Mouse (Mus musculus): ENCODE results near the gene Olfr1222. TPM values are rescaled to one million over a fixed set of nuclear protein-coding genes. Genes with fewer than 3 reads are reported as not detected.
"Not testable (repeated sequence)": the region's sequence is repeated elsewhere in the genome, so short reads cannot be mapped to it uniquely, and the experiment has no call there.

The Olfr1222 gene
- not detected in 2 replicates for total RNA-seq (2012; rRNA removed)
- not detected in 2 replicates for total RNA-seq (2014; rRNA removed)
- polyA plus RNA-seq (2012; ENCODE audit: insufficient read length, low read depth): not detected in 2 replicates

- no peaks in the 10 kb centered on the region for H3K27me3 ChIP-seq (replicated peaks)
- H3K27ac ChIP-seq (ENCODE audit: insufficient read depth, low read depth): no peak within 1 kb of the TSS
- no peak within 1 kb of the TSS for H3K4me2 ChIP-seq (ENCODE audit: insufficient read depth, low read depth, poor library complexity, severe bottlenecking)
- in situ Hi-C loops (cut with MboI; ENCODE audit: low pct_ligation_motif_present, low pct_unique_long_range_greater_than_20kb, low sequenced_read_pairs) (no loop called here), dilution Hi-C loops (cut with MboI; ENCODE audit: extremely low pct_ligation_motif_present, extremely low pct_unique_long_range_greater_than_20kb, low sequenced_read_pairs) (no loop called here)
- no peaks in the 10 kb centered on the region for H3K36me3 ChIP-seq (replicated peaks in 1 of 2; ENCODE audit: control insufficient read depth in 1 of 2, insufficient read depth in 1 of 2, low read length in 1 of 2)
- no peaks in the 10 kb centered on the region for H3K4me1 ChIP-seq (ENCODE audit: control insufficient read depth in 1 of 2, insufficient read depth in 2 of 2)
- no peak for DNase-seq (ENCODE audit: extremely low read depth)
- TF ChIP-seq EP300 (IDR thresholded peaks at IDR 0.05; ENCODE audit: low read length) (no peak), ZC3H11A (IDR thresholded peaks at IDR 0.05; ENCODE audit: low read depth, low read length) (no peak), MAFK (IDR thresholded peaks at IDR 0.05; ENCODE audit: insufficient replicate concordance, low read length) (no peak), CTCF (conservative IDR thresholded peaks at IDR 0.05 in 1 of 2, IDR thresholded peaks at IDR 0.05 in 1 of 2; ENCODE audit: low read depth in 2 of 2, low read length in 2 of 2) (no peak), MYC (IDR thresholded peaks at IDR 0.05; ENCODE audit: low read depth, low read length) (no peak), USF1 (IDR thresholded peaks at IDR 0.05; ENCODE audit: low read depth, low read length) (no peak), PAX5 (IDR thresholded peaks at IDR 0.05; ENCODE audit: low read length) (no peak), IRF4 (IDR thresholded peaks at IDR 0.05; ENCODE audit: low read depth, low read length) (no peak), RCOR1 (conservative IDR thresholded peaks at IDR 0.05; ENCODE audit: low read depth, low read length) (no peak), SMC3 (IDR thresholded peaks at IDR 0.05; ENCODE audit: low read depth, low read length) (no peak), ETS1 (conservative IDR thresholded peaks at IDR 0.05; ENCODE audit: low read depth, low read length) (no peak)
- H3K4me3 ChIP-seq (replicated peaks in 1 of 3; ENCODE audit: low read depth in 2 of 3, low read length in 2 of 3, poor library complexity in 1 of 3): no peak within 1 kb of the TSS
- H3K79me2 ChIP-seq (replicated peaks; ENCODE audit: control insufficient read depth, extremely low read depth, insufficient read depth, poor library complexity, severe bottlenecking): no peaks in the 10 kb centered on the region
- no peak within 1 kb of the TSS for H3K9ac ChIP-seq (ENCODE audit: insufficient read depth, low read depth)
- peaks cover 10% of the 10 kb centered on the region for H3K9me3 ChIP-seq (replicated peaks; ENCODE audit: low read length)
These were observed at the start of gene Olfr1222 for GRCm38 (mm10) chr2:89132954-89133353. Gene Olfr1222, minus strand, starts transcription at chr2:89133054.

DNA sequence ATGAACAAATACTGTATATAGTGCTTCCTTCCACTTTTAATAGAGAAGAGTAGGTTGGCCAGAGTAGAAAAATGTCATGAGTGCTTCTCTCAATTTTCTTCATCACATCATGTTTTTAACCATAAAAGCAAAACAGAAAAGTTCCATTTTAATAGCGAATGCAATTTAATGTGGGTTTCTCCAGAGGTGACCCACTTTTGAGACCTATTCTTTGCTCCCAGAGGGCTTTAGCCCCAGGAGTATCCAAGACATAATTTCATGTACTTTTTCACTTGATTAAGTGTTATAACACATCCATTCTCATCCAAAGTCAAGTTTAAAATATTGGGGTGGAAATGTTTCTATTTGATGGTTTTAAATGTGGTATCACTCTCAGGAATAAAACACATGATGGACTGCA, 41.7 kb upstream of the Olfr1222 start, which contains the start of gene Olfr1225:
Gene Olfr1225 (minus strand): TSS at position 101 of the 400 bp plus-strand sequence.
- in situ Hi-C loops (cut with MboI; ENCODE audit: low pct_ligation_motif_present, low pct_unique_long_range_greater_than_20kb, low sequenced_read_pairs): no loop called here
- no peaks in the 10 kb centered on the region for H3K79me2 ChIP-seq (replicated peaks; ENCODE audit: control insufficient read depth, extremely low read depth, insufficient read depth, poor library complexity, severe bottlenecking)
- H3K9ac ChIP-seq (ENCODE audit: insufficient read depth, low read depth): no peak within 1 kb of the TSS
- H3K4me3 ChIP-seq (replicated peaks in 1 of 3; ENCODE audit: low read depth in 2 of 3, low read length in 2 of 3, poor library complexity in 1 of 3): no peak within 1 kb of the TSS
- dilution Hi-C loops (cut with MboI; ENCODE audit: extremely low pct_ligation_motif_present, extremely low pct_unique_long_range_greater_than_20kb, low sequenced_read_pairs): no loop called here
- no peak within 1 kb of the TSS for H3K27ac ChIP-seq (ENCODE audit: insufficient read depth, low read depth)
- no peaks in the 10 kb centered on the region for H3K4me1 ChIP-seq (ENCODE audit: control insufficient read depth in 1 of 2, insufficient read depth in 2 of 2)
- TF ChIP-seq GABPA (IDR thresholded peaks at IDR 0.05; ENCODE audit: insufficient replicate concordance, low read depth, low read length) (no peak), CTCF (conservative IDR thresholded peaks at IDR 0.05 in 1 of 2, IDR thresholded peaks at IDR 0.05 in 1 of 2; ENCODE audit: low read depth in 2 of 2, low read length in 2 of 2) (no peak), USF1 (IDR thresholded peaks at IDR 0.05; ENCODE audit: low read depth, low read length) (no peak), RCOR1 (conservative IDR thresholded peaks at IDR 0.05; ENCODE audit: low read depth, low read length) (no peak), MAZ (IDR thresholded peaks at IDR 0.05; ENCODE audit: low read depth, low read length) (no peak), TCF12 (IDR thresholded peaks at IDR 0.05; ENCODE audit: low read depth, low read length) (no peak), ZKSCAN1 (IDR thresholded peaks at IDR 0.05; ENCODE audit: borderline replicate concordance, low read depth, low read length) (no peak), BHLHE40 (IDR thresholded peaks at IDR 0.05; ENCODE audit: low read depth, low read length) (no peak), E2F4 (IDR thresholded peaks at IDR 0.05; ENCODE audit: insufficient replicate concordance, low read depth, low read length) (no peak), JUND (conservative IDR thresholded peaks at IDR 0.05; ENCODE audit: low read depth, low read length) (no peak), JUN (IDR thresholded peaks at IDR 0.05; ENCODE audit: insufficient read depth, low read depth, low read length) (no peak), ZC3H11A (IDR thresholded peaks at IDR 0.05; ENCODE audit: low read depth, low read length) (no peak), PAX5 (IDR thresholded peaks at IDR 0.05; ENCODE audit: low read length) (no peak), SIN3A (IDR thresholded peaks at IDR 0.05; ENCODE audit: low read length) (no peak), ETS1 (conservative IDR thresholded peaks at IDR 0.05; ENCODE audit: low read depth, low read length) (no peak), ELF1 (IDR thresholded peaks at IDR 0.05; ENCODE audit: low read depth, low read length) (no peak), POLR2A (IDR thresholded peaks at IDR 0.05; ENCODE audit: low read depth, low read length) (no peak)
- no peak within 1 kb of the TSS for H3K4me2 ChIP-seq (ENCODE audit: insufficient read depth, low read depth, poor library complexity, severe bottlenecking)
- no peak for DNase-seq (ENCODE audit: extremely low read depth)
- H3K9me3 ChIP-seq (replicated peaks; ENCODE audit: low read length): peaks cover 11% of the 10 kb centered on the region
- H3K36me3 ChIP-seq (replicated peaks in 1 of 2; ENCODE audit: control insufficient read depth in 1 of 2, insufficient read depth in 1 of 2, low read length in 1 of 2): no peaks in the 10 kb centered on the region
- no peaks in the 10 kb centered on the region for H3K27me3 ChIP-seq (replicated peaks)

DNA sequence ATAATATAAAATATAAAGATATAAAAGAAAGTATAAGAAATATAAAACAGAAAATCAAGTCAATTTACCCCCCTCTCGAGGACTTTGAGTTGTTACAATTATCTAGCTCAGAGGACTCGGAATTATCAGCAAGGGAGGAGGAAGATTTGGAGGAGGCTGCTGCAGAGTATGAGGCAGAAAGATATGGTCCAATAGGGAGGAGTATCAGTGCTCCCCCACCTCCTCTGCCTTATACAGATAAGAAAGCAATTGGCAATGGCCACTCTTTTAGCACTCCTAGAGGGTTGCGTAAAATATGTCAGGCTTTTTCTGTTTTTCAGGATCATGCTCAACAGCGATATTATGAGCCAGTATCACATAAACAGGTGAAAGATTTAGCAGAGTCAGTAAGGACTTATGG, 31.9 kb upstream of the Olfr1222 start:
- H3K4me1 ChIP-seq (ENCODE audit: control insufficient read depth in 1 of 2, insufficient read depth in 2 of 2); H3K79me2 ChIP-seq (replicated peaks; ENCODE audit: control insufficient read depth, extremely low read depth, insufficient read depth, poor library complexity, severe bottlenecking); H3K36me3 ChIP-seq (replicated peaks in 1 of 2; ENCODE audit: control insufficient read depth in 1 of 2, insufficient read depth in 1 of 2, low read length in 1 of 2); H3K4me3 ChIP-seq (replicated peaks in 1 of 3; ENCODE audit: low read depth in 2 of 3, low read length in 2 of 3, poor library complexity in 1 of 3); H3K27ac ChIP-seq (ENCODE audit: insufficient read depth, low read depth); H3K4me2 ChIP-seq (ENCODE audit: insufficient read depth, low read depth, poor library complexity, severe bottlenecking); in situ Hi-C loops (cut with MboI; ENCODE audit: low pct_ligation_motif_present, low pct_unique_long_range_greater_than_20kb, low sequenced_read_pairs); H3K9ac ChIP-seq (ENCODE audit: insufficient read depth, low read depth); H3K27me3 ChIP-seq (replicated peaks); dilution Hi-C loops (cut with MboI; ENCODE audit: extremely low pct_ligation_motif_present, extremely low pct_unique_long_range_greater_than_20kb, low sequenced_read_pairs); DNase-seq (ENCODE audit: extremely low read depth): not testable (repeated sequence)
- peaks cover 13% of the 10 kb centered on the region for H3K9me3 ChIP-seq (replicated peaks; ENCODE audit: low read length)

Measured in CH12.LX (cell line).